Mouse (Mus musculus): ENCODE measurements around the gene Pmf1. TPM values are rescaled to one million over a fixed set of nuclear protein-coding genes. Genes with fewer than 3 reads are reported as not detected.
A peak's percentile ranks its signal among the peaks of the same experiment; 100 is the strongest.
"Not testable (repeated sequence)": the region's sequence is repeated elsewhere in the genome, so short reads cannot be mapped to it uniquely, and the experiment has no call there.

Gene Pmf1
- polyA plus RNA-seq, 1 experiment = 13.8 TPM

DNA sequence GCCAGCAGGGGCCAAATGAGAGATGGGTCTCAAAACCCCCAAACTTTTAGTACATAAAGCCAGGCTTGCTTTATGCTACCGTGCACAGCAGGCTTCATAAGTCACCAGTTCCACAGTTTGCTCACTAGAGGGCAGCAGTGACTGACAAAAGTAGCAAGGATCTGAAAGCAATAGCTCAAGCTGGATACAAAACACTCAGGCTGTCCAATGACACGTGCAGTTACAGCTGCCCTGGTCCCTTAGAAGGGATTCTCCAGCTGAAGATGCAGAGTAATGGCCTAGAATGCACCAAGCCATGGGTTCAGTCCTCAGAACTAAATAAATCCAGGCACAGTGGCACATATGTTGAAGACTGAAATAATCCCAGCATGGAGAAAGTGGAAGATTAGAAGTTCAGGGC is 3.0 kb downstream of the Pmf1 start:
- Histone ChIP-seq H3K4me3 (replicated peaks; ENCODE audit: insufficient read depth, low read depth, low read length) (no peak overlapping the region), H3K4me1 (ENCODE audit: control insufficient read depth, insufficient read depth, low read length) (peaks cover 9% of the 10 kb centered on the region), H3K27ac (ENCODE audit: insufficient read depth, low read length) (no peak overlapping the region), H3K27me3 (ENCODE audit: control insufficient read depth, insufficient read depth, low read length) (no peaks in the 10 kb centered on the region)
- no peak for TF ChIP-seq POLR2A (IDR thresholded peaks at IDR 0.05; ENCODE audit: borderline replicate concordance, insufficient read depth, low read length)
- TF ChIP-seq CTCF (IDR thresholded peaks at IDR 0.05; ENCODE audit: borderline replicate concordance, insufficient read depth, low read depth, low read length) = peak; percentile 95
- peak; percentile 68 to 70 for DNase-seq
- 0% methylated on average over 2 of the region's 2 CpGs for WGBS

DNA sequence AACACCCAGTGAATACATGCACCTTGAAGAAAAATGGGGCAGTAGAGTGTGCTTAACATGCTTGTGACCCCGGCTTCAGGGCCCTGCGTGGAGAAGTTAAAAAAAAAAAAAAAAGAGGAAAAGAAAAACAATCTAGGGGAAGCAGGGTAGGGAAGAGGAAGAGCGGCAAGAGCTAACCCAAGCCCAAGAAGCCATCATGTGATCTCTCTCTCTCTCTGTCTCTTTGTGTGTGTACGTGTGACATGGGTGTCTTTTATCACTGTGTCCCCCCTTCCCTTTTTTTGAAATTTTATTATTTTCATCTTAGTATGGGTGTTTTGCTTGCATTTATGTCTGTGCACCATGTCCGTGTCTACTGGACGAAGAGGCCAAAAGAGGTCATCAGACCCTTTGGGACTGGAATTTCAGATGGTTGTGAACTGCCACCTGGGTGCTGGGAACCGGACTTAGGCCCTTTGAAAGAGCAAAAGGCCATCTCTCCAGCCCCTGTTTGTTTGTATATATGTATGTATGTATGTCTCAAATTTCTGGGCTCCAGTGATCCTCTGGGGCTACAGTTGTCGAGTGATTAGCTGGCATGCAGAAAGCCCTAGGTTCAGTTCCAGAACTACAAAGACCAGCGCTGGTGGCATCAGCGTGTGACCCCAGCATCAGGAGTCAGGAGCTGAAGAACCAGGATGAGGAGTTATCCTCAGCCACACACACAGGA is 6.5 kb downstream of the Pmf1 start:
- TF ChIP-seq CTCF (IDR thresholded peaks at IDR 0.05; ENCODE audit: borderline replicate concordance, insufficient read depth, low read depth, low read length) = no peak
- WGBS = 93% methylated on average over 10 of the region's 10 CpGs
- Histone ChIP-seq H3K27me3 (ENCODE audit: control insufficient read depth, insufficient read depth, low read length) (no peaks in the 10 kb centered on the region), H3K27ac (ENCODE audit: insufficient read depth, low read length) (no peak overlapping the region), H3K4me1 (ENCODE audit: control insufficient read depth, insufficient read depth, low read length) (peaks cover 4% of the 10 kb centered on the region; the same call in 1 of the 2 replicates), H3K4me3 (replicated peaks; ENCODE audit: insufficient read depth, low read depth, low read length) (no peak overlapping the region)
- DNase-seq = no peak

DNA sequence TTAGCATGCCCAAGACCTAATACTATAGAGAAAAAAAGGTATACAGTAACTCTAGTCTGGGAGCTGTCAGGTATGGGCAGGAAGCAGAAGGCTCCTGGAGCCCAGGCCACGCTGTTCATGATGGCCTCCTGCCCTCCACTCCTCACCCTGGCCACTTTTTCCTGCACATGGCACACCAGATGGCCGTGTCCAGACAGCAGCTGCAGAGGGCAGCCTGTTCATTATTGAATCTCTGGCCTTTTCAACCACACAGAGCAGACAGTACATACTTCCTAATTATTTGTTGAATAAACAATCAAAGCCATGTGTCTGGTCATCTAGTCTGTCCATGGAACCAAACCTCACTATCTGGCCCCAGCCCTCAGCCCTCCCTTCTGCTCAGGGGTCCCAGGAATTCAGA is 11.5 kb downstream of the Pmf1 start:
- Histone ChIP-seq H3K27me3 (ENCODE audit: control insufficient read depth, insufficient read depth, low read length) (no peaks in the 10 kb centered on the region), H3K27ac (ENCODE audit: insufficient read depth, low read length) (no peak overlapping the region), H3K4me1 (ENCODE audit: control insufficient read depth, insufficient read depth, low read length) (peaks cover 21% of the 10 kb centered on the region), H3K4me3 (replicated peaks; ENCODE audit: insufficient read depth, low read depth, low read length) (no peak overlapping the region)
- DNase-seq = peak; percentile 82 to 89
- 19% methylated on average over 2 of the region's 2 CpGs for WGBS
- no peak for TF ChIP-seq CTCF (IDR thresholded peaks at IDR 0.05; ENCODE audit: borderline replicate concordance, insufficient read depth, low read depth, low read length)
- no peak for TF ChIP-seq POLR2A (IDR thresholded peaks at IDR 0.05; ENCODE audit: borderline replicate concordance, insufficient read depth, low read length)

DNA sequence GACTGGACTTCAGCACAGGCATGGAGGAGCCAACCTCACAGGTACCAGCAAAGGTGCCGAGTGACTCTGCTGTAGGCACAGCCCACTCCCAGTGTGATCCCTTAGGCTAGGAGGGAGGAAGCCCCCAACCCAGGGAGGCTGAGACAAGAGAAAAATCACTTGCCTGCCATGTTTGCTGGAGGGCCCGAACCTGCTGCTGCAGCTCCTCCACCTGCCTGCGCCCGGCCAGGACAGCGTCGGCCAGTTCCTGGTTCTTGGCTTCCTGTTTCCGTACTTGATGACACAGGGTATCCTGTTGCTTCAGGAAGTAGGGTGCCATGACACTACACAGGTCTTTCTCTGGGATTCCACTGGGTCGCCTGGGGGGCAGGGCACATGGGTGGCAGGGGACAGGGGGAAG is 14.4 kb downstream of the Pmf1 start:
- no peak for TF ChIP-seq CTCF (IDR thresholded peaks at IDR 0.05; ENCODE audit: borderline replicate concordance, insufficient read depth, low read depth, low read length)
- TF ChIP-seq POLR2A (IDR thresholded peaks at IDR 0.05; ENCODE audit: borderline replicate concordance, insufficient read depth, low read length) = no peak
- Histone ChIP-seq H3K27ac (ENCODE audit: insufficient read depth, low read length) (no peak overlapping the region), H3K4me1 (ENCODE audit: control insufficient read depth, insufficient read depth, low read length) (peaks cover 22% of the 10 kb centered on the region), H3K4me3 (replicated peaks; ENCODE audit: insufficient read depth, low read depth, low read length) (no peak overlapping the region), H3K27me3 (ENCODE audit: control insufficient read depth, insufficient read depth, low read length) (no peaks in the 10 kb centered on the region)
- DNase-seq = no peak
- WGBS = 90% methylated on average over 8 of the region's 8 CpGs

DNA sequence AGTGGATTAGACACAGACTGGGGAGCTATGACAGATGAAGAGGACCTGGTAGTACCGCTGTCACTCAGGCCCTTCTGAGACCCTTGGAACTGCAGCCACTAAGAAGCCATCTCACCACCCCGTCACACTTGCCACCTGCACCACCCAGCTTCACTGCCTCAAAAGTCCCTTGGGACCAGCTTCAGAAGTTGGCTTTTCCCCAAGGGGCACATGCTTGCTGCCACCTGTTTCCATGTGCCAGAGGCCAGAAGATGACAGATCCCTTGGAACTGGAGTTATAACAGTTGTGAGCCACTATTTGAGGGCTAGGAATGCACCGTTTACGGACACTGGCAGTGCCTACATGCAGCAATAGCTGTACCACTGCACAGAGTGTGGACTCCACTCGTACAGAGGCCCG is 14.8 kb downstream of the Pmf1 start:
- no peak for DNase-seq
- Histone ChIP-seq H3K27me3 (ENCODE audit: control insufficient read depth, insufficient read depth, low read length) (no peaks in the 10 kb centered on the region), H3K4me3 (replicated peaks; ENCODE audit: insufficient read depth, low read depth, low read length) (no peak overlapping the region), H3K27ac (ENCODE audit: insufficient read depth, low read length) (no peak overlapping the region), H3K4me1 (ENCODE audit: control insufficient read depth, insufficient read depth, low read length) (peaks cover 22% of the 10 kb centered on the region)
- WGBS = 72% methylated on average over 6 of the region's 6 CpGs
- no peak for TF ChIP-seq CTCF (IDR thresholded peaks at IDR 0.05; ENCODE audit: borderline replicate concordance, insufficient read depth, low read depth, low read length)
- no peak for TF ChIP-seq POLR2A (IDR thresholded peaks at IDR 0.05; ENCODE audit: borderline replicate concordance, insufficient read depth, low read length)

DNA sequence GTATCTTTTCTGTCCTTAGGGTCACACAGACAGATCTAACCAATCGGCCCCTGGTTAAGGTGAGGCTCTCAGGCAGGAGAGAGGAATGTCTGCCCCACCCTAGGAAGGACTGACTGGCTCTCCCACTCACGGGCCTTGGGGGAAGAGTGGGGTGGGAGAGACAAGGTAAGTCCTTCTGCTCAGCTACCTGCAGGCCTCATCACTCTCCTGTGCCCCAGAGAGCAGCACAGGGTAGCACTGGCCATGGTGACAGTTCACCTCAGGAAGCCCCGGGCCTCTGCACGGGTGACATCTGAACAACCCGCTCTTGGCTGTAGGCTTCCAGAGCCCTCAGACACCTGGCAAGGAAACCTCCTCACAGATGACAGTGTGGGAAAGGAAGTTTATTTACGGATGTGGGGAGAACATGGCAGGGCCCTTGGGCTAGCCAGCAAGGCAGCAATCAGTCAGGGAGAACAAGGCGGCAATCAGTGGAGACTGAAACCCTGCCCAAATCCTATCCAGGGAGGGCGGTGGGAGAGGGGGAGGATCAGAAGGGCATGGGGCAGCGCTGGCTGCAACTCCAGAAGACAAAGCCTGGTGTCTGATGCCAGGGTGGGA is 16.3 kb downstream of the Pmf1 start:
- Histone ChIP-seq H3K27ac (ENCODE audit: insufficient read depth, low read length) (no peak overlapping the region), H3K4me1 (ENCODE audit: control insufficient read depth, insufficient read depth, low read length) (peaks cover 20% of the 10 kb centered on the region), H3K27me3 (ENCODE audit: control insufficient read depth, insufficient read depth, low read length) (no peaks in the 10 kb centered on the region), H3K4me3 (replicated peaks; ENCODE audit: insufficient read depth, low read depth, low read length) (no peak overlapping the region)
- TF ChIP-seq POLR2A (IDR thresholded peaks at IDR 0.05; ENCODE audit: borderline replicate concordance, insufficient read depth, low read length) = no peak
- no peak for TF ChIP-seq CTCF (IDR thresholded peaks at IDR 0.05; ENCODE audit: borderline replicate concordance, insufficient read depth, low read depth, low read length)
- 23% methylated on average over 9 of the region's 9 CpGs for WGBS
- DNase-seq = peak in 1 of 2 experiments; percentile 45

DNA sequence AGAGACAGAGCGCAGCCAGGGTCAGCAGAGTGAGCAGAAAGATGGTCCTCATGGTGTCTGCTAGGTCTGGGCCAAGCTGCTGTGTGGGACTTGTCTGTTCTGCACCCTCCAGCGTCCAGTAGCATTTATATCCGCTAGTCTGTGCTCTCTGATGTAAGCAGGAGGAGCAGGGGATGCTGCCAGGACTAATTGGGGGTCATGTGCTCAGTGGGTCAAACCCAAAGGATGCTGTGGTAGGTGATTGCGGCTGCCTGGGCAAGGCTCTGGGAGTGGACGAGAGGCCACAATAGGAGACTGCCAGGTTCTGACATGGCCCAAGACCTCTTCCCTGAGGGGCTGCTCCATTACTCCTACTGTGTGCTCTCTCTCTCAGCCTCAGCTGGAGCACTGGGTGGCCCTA is 25.8 kb downstream of the Pmf1 start, which contains the start of gene Bglap:
Bglap (minus strand) TSS at position 101 of the 400 bp plus-strand sequence.
- 71% methylated on average over 5 of the region's 5 CpGs for WGBS
- H3K4me1 ChIP-seq (ENCODE audit: control insufficient read depth, insufficient read depth, low read length) = no peaks in the 10 kb centered on the region
- no peak within 1 kb of the TSS for H3K27ac ChIP-seq (ENCODE audit: insufficient read depth, low read length)
- TF ChIP-seq CTCF (IDR thresholded peaks at IDR 0.05; ENCODE audit: borderline replicate concordance, insufficient read depth, low read depth, low read length) = no peak
- TF ChIP-seq POLR2A (IDR thresholded peaks at IDR 0.05; ENCODE audit: borderline replicate concordance, insufficient read depth, low read length) = no peak
- no peaks in the 10 kb centered on the region for H3K27me3 ChIP-seq (ENCODE audit: control insufficient read depth, insufficient read depth, low read length)
- DNase-seq = no peak
- H3K4me3 ChIP-seq (replicated peaks; ENCODE audit: insufficient read depth, low read depth, low read length) = no peak within 1 kb of the TSS

DNA sequence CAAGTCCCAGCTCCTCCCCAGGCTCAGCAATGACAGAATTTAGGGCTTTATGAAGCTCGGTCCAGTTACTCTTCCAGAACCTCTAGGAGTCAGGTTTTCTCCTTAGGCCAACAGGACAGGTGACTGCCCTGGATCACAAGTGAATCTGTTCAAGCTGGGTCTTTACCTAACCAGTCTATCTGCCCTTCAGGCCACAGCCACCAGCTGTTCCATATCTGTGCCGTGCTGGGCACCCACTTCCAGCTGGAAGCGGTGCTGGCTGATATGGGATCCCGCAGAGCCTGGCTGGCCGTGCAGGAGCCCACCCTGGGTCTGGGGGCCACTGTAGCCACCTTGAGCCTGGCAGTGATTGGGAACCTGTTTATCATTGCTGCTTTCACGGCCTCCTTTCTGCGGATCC is 27.7 kb downstream of the Pmf1 start:
- not testable (repeated sequence) for H3K4me1 ChIP-seq (ENCODE audit: control insufficient read depth, insufficient read depth, low read length); H3K27ac ChIP-seq (ENCODE audit: insufficient read depth, low read length)
- WGBS = 46% methylated on average over 1 of the region's 7 CpGs

DNA sequence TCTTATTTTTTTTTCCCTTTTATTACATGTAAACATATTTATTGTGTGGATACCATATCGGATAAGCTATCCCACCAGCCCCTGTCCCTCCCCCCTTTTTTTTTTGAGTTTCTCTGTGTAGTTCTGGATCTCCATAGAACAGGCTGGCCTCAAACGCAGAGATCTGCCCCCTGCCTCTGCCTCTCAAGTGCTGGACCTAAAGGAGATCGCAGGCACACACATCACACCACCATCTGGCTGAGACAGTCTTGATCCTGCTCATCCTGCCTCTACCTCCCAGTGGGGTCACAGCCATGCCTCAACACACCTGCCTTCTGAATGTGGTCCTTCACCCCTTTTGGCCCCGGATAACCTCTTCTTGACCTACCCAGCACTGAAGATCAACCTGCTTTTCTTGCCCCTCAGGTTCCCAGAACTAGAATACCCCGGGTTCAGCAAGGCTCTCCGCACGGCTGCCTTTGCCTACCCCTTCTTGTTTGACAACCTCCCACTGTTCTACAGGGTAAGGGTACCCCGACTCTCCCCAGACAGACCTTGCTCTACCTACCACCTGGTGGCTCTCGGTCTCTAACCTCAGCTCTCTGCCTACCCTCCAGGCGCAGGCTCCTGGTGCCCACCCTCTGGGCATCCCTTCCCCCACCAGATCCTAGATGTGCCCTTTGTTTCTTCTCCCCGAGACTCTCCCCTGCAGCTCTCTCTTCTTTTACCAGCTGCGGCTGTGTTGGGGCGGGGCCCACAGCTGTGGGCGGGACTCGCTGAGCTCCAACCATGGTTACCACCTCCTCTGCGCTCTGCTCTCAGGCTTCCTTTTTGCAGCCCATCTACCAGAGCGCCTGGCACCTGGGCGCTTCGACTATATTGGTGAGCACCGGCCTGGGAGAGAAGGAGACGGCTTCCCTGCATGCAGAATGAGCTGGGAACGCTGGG is 28.5 kb downstream of the Pmf1 start:
- not testable (repeated sequence) for H3K27ac ChIP-seq (ENCODE audit: insufficient read depth, low read length); H3K4me3 ChIP-seq (replicated peaks; ENCODE audit: insufficient read depth, low read depth, low read length); DNase-seq; H3K4me1 ChIP-seq (ENCODE audit: control insufficient read depth, insufficient read depth, low read length); H3K27me3 ChIP-seq (ENCODE audit: control insufficient read depth, insufficient read depth, low read length)
- 16% methylated on average over 22 of the region's 22 CpGs for WGBS

More for the DNA sequence above, 27.7 kb downstream of the Pmf1 start:
- not testable (repeated sequence) for DNase-seq; H3K27me3 ChIP-seq (ENCODE audit: control insufficient read depth, insufficient read depth, low read length); H3K4me3 ChIP-seq (replicated peaks; ENCODE audit: insufficient read depth, low read depth, low read length)

DNA sequence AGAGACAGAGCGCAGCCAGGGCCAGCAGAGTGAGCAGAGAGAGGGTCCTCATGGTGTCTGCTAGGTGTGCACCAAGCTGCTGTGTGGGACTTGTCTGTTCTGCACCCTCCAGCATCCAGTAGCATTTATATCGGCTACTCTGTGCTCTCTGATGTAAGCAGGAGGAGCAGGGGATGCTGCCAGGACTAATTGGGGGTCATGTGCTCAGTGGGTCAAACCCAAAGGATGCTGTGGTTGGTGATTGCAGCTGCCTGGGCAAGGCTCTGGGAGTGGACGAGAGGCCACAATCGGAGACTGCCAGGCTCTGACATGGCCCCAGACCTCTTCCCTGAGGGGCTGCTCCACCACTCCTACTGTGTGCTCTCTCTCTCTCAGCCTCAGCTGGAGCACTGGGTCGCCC is 31.5 kb downstream of the Pmf1 start, which contains the start of gene Bglap2:
Bglap2 (minus strand) TSS at position 101 of the 400 bp plus-strand sequence.
- H3K27me3 ChIP-seq (ENCODE audit: control insufficient read depth, insufficient read depth, low read length); DNase-seq; H3K27ac ChIP-seq (ENCODE audit: insufficient read depth, low read length); H3K4me1 ChIP-seq (ENCODE audit: control insufficient read depth, insufficient read depth, low read length); H3K4me3 ChIP-seq (replicated peaks; ENCODE audit: insufficient read depth, low read depth, low read length): not testable (repeated sequence)
- WGBS = 76% methylated on average over 5 of the region's 5 CpGs

DNA sequence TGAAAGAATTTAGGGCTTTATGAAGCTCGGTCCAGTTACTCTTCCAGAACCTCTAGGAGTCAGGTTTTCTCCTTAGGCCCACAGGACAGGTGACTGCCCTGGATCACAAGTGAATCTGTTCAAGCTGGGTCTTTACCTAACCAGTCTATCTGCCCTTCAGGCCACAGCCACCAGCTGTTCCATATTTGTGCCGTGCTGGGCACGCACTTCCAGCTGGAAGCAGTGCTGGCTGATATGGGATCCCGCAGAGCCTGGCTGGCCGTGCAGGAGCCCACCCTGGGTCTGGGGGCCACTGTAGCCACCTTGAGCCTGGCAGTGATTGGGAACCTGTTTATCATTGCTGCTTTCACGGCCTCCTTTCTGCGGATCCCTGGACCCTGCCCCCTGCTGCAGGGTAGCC is 33.5 kb downstream of the Pmf1 start:
- not testable (repeated sequence) for DNase-seq; H3K27me3 ChIP-seq (ENCODE audit: control insufficient read depth, insufficient read depth, low read length); H3K4me1 ChIP-seq (ENCODE audit: control insufficient read depth, insufficient read depth, low read length); H3K27ac ChIP-seq (ENCODE audit: insufficient read depth, low read length); H3K4me3 ChIP-seq (replicated peaks; ENCODE audit: insufficient read depth, low read depth, low read length)
- WGBS = 38% methylated on average over 7 of the region's 7 CpGs
